Mouse (Mus musculus) ES-Bruce4 (cell line): ENCODE data around the gene Zfp456.
"Not testable (repeated sequence)": the region's sequence is repeated elsewhere in the genome, so short reads cannot be mapped to it uniquely, and the experiment has no call there.

ENCODE experiments used
- EP300 ChIP-seq: IDR thresholded peaks from 2 replicates; pipeline ENCODE4 v1.6.1; 2011; ENCODE audit warnings: low read depth, low read length; ENCODE audit not compliant: insufficient read depth
- POLR2A ChIP-seq: IDR thresholded peaks from one replicate; pipeline ENCODE4 v1.8.1; 2011; ENCODE audit warnings: low read length; ENCODE audit not compliant: insufficient read depth

- TF ChIP-seq EP300, POLR2A: not testable (repeated sequence)
Observed at GRCm38 (mm10) chr13:67375050-67375911, at the start of gene Zfp456, which contains the start of gene Gm28041.
